Mouse (Mus musculus): ENCODE data around the gene Sult1c1.
"Not testable (repeated sequence)": the region's sequence is repeated elsewhere in the genome, so short reads cannot be mapped to it uniquely, and the experiment has no call there.

Sult1c1 gene

DNA sequence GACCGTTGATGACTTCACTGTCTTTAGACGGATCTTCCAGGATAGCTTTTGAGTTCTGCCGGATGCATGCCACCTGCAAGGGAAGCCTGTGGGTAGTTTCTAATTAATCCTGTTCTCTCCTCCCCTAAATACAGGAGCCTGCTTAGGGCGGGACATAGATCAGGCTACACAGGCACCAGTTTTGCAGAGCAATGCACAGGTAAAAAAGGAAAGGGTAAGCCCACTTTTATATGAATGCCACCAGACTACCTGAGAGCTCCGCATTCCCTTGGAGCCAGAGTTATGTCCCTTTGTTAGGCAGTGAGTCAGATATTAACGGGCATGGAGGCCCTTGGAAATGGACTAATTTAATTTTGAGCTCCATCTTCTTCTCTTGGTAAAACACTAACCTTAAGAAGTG, at the start of gene Sult1c1:
Sult1c1 (minus strand) TSS at position 101 of the 400 bp plus-strand sequence.
- no peak for DNase-seq (ENCODE audit: low read depth, low spot score)

- DNase-seq (ENCODE audit: low read depth, low spot score): no peak
Observed at GRCm38 (mm10) chr17:54014204-54014603, 23.7 kb upstream of the Sult1c1 start.

DNA sequence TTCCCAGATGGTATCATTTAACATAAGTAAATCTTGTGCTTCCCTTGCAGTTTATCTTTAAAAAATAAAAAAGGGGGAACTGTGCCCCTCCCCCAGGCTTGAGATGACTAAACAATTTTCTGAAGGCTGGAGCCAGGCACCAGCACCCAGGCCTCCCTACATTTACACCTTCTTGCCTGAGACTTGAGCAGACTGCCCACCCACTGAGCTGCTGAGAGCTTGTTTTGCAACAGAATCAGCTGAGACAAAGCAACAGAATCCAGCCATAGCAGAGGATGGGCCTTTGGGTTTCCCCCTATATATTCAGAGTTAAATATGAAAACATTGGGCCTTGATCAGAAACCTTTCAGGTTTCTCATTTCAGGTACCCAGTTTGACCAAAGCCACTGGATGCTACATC, 20.7 kb upstream of the Sult1c1 start:
- no peak for DNase-seq (ENCODE audit: low read depth, low spot score)

- DNase-seq (ENCODE audit: low read depth, low spot score): not testable (repeated sequence)
Observed at GRCm38 (mm10) chr17:54010536-54010935, 20.1 kb upstream of the Sult1c1 start.

DNA sequence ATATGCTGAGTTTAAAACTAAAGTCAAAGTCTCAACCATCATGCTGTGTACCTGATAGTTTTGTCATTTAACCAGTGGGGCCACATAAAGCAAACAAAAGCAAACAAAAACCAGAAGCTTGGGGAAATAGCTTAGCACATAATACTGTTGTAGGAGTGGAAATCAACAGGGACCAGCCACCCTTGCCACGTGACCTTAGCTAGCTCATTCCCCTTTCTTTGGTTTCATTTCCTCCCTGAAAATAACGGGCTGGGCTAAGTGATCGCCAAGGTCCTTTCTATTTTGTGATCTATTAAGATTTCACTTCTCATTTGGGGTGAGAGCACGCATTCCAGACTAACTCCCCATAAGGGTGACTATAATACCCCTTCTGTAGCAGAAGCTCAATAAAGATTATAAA, 13.0 kb upstream of the Sult1c1 start:
- DNase-seq (ENCODE audit: low read depth, low spot score): no peak

GRCm38 (mm10) chr17:53973606-53974005, 16.9 kb downstream of the Sult1c1 start:
- no peak for DNase-seq (ENCODE audit: low read depth, low spot score)

DNA sequence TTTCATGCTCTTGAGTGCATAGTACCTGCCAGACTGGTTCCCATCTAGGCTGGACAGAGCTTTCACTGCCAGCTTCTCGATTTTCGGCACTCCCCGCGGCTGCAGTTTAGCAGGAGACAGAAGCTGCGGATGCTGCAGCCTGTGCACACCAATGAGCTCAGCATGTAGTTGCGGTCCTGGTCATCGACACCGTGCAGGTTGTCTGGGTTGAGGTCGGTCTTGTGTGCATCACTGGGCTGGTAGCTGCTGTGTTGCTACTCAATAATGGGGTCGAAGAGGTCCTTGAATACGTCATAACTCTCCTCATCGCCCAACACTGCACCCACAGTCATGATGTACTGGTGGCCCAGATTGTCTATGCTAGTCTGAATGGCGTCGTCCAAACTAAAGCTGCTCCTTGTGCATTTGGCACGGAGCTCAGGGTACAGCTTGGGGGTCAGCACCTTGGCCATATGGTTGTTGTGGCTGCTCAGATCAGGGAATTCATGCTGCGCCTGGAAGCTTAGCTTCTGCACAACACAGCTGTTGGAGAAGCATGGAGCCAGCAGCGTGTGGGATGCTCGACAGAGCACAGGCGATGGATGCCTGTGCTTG, 48.8 kb downstream of the Sult1c1 start:
- no peak for DNase-seq (ENCODE audit: low read depth, low spot score)

DNA sequence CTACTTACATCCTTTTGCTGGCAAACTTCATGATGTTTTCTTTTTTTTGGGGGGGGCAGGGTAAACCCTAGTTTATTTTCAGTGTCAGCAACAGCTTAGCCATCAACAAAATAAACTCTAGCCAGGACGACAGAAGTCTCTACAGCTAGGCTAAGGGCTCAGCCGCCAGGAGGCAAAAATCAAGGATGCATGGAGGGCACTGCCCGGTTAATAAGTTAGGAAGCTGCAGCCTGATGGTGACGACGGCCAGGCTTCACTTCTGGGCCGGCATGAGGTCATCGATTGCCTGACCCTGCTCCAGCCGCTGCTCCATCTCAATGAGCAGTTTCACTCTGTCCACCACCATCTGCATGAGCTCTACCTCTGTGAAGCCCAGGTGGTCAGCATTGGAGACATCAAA, 49.7 kb downstream of the Sult1c1 start:
- no peak for DNase-seq (ENCODE audit: low read depth, low spot score)

Data from brain, embryonic 18.5 days (tissue).